Comparison of ENCODE assay signal across 16 mouse cellular contexts in the genomic region with DNA sequence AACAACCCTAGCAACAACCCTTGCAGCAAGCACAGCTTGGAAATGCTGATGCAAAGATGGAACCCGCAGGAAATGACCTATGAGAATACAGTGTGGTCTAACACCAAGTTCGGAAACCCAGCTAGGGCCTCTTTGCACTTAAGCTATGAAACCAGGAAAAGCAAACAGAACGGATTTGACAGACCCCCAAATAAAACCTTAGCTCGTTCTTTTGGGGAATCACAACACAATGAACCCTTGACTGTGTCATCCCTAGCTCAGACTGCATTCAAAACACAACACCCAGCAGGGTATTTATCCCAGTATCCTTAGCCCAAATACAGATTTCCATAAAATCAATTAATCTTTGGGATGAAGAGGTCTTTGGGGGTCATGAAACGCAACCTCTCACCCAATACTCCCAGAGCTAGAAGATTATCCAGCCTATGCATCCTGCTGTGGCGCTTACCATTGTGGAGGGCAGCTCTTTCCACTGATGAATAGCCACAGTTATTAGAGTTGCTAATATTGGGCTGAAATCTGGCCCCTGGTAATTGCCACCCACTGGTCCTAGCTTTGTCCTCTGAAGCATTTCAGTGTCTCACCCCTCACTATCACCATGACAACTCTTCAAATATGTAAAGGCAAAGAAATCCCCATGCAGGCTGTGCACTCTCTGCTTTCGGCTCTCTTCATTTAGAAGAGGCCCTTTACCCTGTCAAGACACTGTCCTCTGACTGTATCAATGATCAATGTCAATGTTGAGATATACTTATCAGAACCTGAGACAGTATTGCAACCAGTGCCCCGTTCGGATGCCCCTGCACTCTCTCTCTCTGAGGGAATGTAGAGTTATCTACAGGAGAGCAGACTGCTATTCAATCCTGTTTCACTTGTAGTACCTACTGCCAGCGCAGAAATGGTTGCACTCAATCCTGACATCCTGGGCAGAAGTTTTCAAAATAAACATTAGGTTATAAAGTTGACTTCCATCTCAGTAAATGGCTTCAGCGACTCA.
A peak's percentile ranks its signal among the peaks of the same experiment; 100 is the strongest.
DNase-seq lines count a peak whose midpoint lies in the region; ATAC-seq and TF ChIP-seq lines count a peak whose summit lies in the region.
"Had no signal": no experiment of that assay in that cellular context is flagged by ENCODE, and none has a peak within 500 bp of the region (broad histone marks: within the 10 kb centered on the region; RNA-seq: fewer than 3 reads in every experiment).

No protein-coding gene starts in this region.

- 65% methylated on average over 11 of the region's 11 CpGs for WGBS in embryonic facial prominence, embryonic 14.5 days
- 31% methylated on average over 11 of the region's 11 CpGs for WGBS in forebrain, postnatal 0 days
- 21% methylated on average over 11 of the region's 11 CpGs for WGBS in midbrain, embryonic 10.5 days
- 45% methylated on average over 11 of the region's 11 CpGs for WGBS in neural tube, embryonic 13.5 days

- ATAC-seq in embryonic facial prominence, embryonic 14.5 days (ENCODE audit: low read depth), result no peak
- ATAC-seq in forebrain, postnatal 0 days, result peak; percentile 38
- ATAC-seq in neural tube, embryonic 13.5 days (ENCODE audit: low read depth), result 0 out of 2 replicates have a peak, but pooled peaks have one; percentile 11
- ATAC-seq in monocyte, adult 5-6 weeks (replicated peaks; ENCODE audit: insufficient number of reproducible peaks, low FRiP score, low TSS enrichment, poor library complexity, severe bottlenecking), result no peak
- ATAC-seq: activated CD4-positive, CD25-positive, alpha-beta regulatory T cell, adult 4 months; inflammation-experienced regulatory T-cells, adult 6 months had no signal

- TF ChIP-seq CTCF in forebrain, postnatal 0 days (IDR thresholded peaks at IDR 0.05; ENCODE audit: low read depth), result no peak

- no peaks in the 10 kb centered on the region for H3K36me3 ChIP-seq in embryonic facial prominence, embryonic 14.5 days (ENCODE audit: control insufficient read depth, insufficient read depth, low read length)
- H3K36me3 ChIP-seq in forebrain, postnatal 0 days (ENCODE audit: insufficient read depth), result no peaks in the 10 kb centered on the region
- no peaks in the 10 kb centered on the region for H3K36me3 ChIP-seq in midbrain, embryonic 10.5 days
- H3K36me3 ChIP-seq in neural tube, embryonic 13.5 days, result no peaks in the 10 kb centered on the region

- H3K4me2 ChIP-seq in embryonic facial prominence, embryonic 14.5 days (ENCODE audit: low read depth, low read length), result no peak overlapping the region
- H3K4me2 ChIP-seq in forebrain, postnatal 0 days (ENCODE audit: low read depth), result no peak overlapping the region
- no peak overlapping the region for H3K4me2 ChIP-seq in neural tube, embryonic 13.5 days

- no peak overlapping the region for H3K9ac ChIP-seq in embryonic facial prominence, embryonic 14.5 days (ENCODE audit: low read depth, low read length)
- H3K9ac ChIP-seq in forebrain, postnatal 0 days, result no peak overlapping the region
- no peak overlapping the region for H3K9ac ChIP-seq in neural tube, embryonic 13.5 days

- no peak overlapping the region for H3K27ac ChIP-seq in embryonic facial prominence, embryonic 14.5 days (replicated peaks; ENCODE audit: low read depth, low read length)
- no peak overlapping the region for H3K27ac ChIP-seq in forebrain, postnatal 0 days (ENCODE audit: low read depth, low read length)
- peak overlapping the region; percentile 81 for H3K27ac ChIP-seq in midbrain, embryonic 10.5 days (replicated peaks)
- no peak overlapping the region for H3K27ac ChIP-seq in neural tube, embryonic 13.5 days (replicated peaks)
- H3K27ac ChIP-seq: layer of hippocampus, adult 2 months; macrophage had no signal

- H3K9me3 ChIP-seq in embryonic facial prominence, embryonic 14.5 days (ENCODE audit: control insufficient read depth, low read length), result no peaks in the 10 kb centered on the region
- no peaks in the 10 kb centered on the region for H3K9me3 ChIP-seq in forebrain, postnatal 0 days (ENCODE audit: low read length)
- H3K9me3 ChIP-seq in midbrain, embryonic 10.5 days (replicated peaks), result no peaks in the 10 kb centered on the region
- H3K9me3 ChIP-seq in neural tube, embryonic 13.5 days, result no peaks in the 10 kb centered on the region

- H3K4me1 ChIP-seq in embryonic facial prominence, embryonic 14.5 days (ENCODE audit: control insufficient read depth, insufficient read depth, low read length), result no peaks in the 10 kb centered on the region
- H3K4me1 ChIP-seq in forebrain, postnatal 0 days (ENCODE audit: insufficient read depth), result no peaks in the 10 kb centered on the region
- H3K4me1 ChIP-seq in midbrain, embryonic 10.5 days, result peaks cover 60% of the 10 kb centered on the region
- H3K4me1 ChIP-seq in neural tube, embryonic 13.5 days (replicated peaks), result peaks cover 11% of the 10 kb centered on the region

- no peak overlapping the region for H3K4me3 ChIP-seq in embryonic facial prominence, embryonic 14.5 days (ENCODE audit: low read depth, low read length)
- no peak overlapping the region for H3K4me3 ChIP-seq in forebrain, postnatal 0 days (ENCODE audit: low read depth, low read length)
- peak overlapping the region; percentile 26 for H3K4me3 ChIP-seq in midbrain, embryonic 10.5 days
- no peak overlapping the region for H3K4me3 ChIP-seq in neural tube, embryonic 13.5 days
- H3K4me3 ChIP-seq: layer of hippocampus, adult 2 months had no signal

- H3K27me3 ChIP-seq in embryonic facial prominence, embryonic 14.5 days (replicated peaks; ENCODE audit: control insufficient read depth, insufficient read depth, low read length), result no peaks in the 10 kb centered on the region
- H3K27me3 ChIP-seq in forebrain, postnatal 0 days (ENCODE audit: insufficient read depth, low read length), result no peaks in the 10 kb centered on the region; the same call in 1 of the 2 replicates
- no peaks in the 10 kb centered on the region for H3K27me3 ChIP-seq in midbrain, embryonic 10.5 days (ENCODE audit: low read depth, poor library complexity, severe bottlenecking)
- no peaks in the 10 kb centered on the region for H3K27me3 ChIP-seq in neural tube, embryonic 13.5 days

- peak; percentile 9 for DNase-seq in embryonic facial prominence, embryonic 14.5 days (ENCODE audit: low spot score)
- no peak for DNase-seq in forebrain, postnatal 0 days
- peak; percentile 80 for DNase-seq in midbrain, embryonic 10.5 days (ENCODE audit: low spot score)
- no peak for DNase-seq in kidney, adult 9 months
- DNase-seq in adrenal gland, postnatal 36 days, result no peak
- DNase-seq: cerebellum, adult 11 months; gastrocnemius, postnatal 25 days; liver; lung, adult 2 months; thymus, adult 18-20 months had no signal

Comparison
In these comparisons a context has a peak if more than half of its experiments do, and no peak if none do; other contexts are left out.
1. ATAC-seq: peak in forebrain, postnatal 0 days (single experiment) and neural tube, embryonic 13.5 days (single experiment); none in embryonic facial prominence, embryonic 14.5 days (single experiment) and monocyte, adult 5-6 weeks (single experiment).
2. DNase-seq: peak in embryonic facial prominence, embryonic 14.5 days (single experiment) and midbrain, embryonic 10.5 days (single experiment); none in forebrain, postnatal 0 days (single experiment), kidney, adult 9 months (single experiment) and adrenal gland, postnatal 36 days (0 of 2).